Mouse (Mus musculus) brown adipose tissue, adult 24 weeks (tissue): ENCODE data around the gene Nxpe4. TPM values are rescaled to one million over a fixed set of nuclear protein-coding genes. Genes with fewer than 3 reads are reported as not detected.
"Not testable (repeated sequence)": the region's sequence is repeated elsewhere in the genome, so short reads cannot be mapped to it uniquely, and the experiment has no call there.

ENCODE experiments used
- H3K27ac ChIP-seq: fragments of 200-500 bp; replicated peaks from 2 replicates; pipeline ENCODE4 v1.5.1; 2012; ENCODE audit warnings: low read depth, mild to moderate bottlenecking, low read length
- H3K4me1 ChIP-seq: fragments of 200-500 bp; 2 replicates; pipeline ENCODE4 v1.6.1; 2012; ENCODE audit warnings: low read length, mixed read lengths; ENCODE audit not compliant: control insufficient read depth, insufficient read depth, insufficient read length
- H3K4me3 ChIP-seq: fragments of 200-500 bp; 2 replicates; pipeline ENCODE4 v1.5.1; 2012; ENCODE audit warnings: low read depth, mild to moderate bottlenecking, low read length, moderate library complexity; ENCODE audit not compliant: insufficient read depth
- polyA plus RNA-seq: library from polyadenylated mRNA; stranded (reverse); fragments of >200 nt; gene quantifications from 2 replicates; pipeline ENCODE4 v1.2.4, GENCODE M21; 2012; ENCODE audit not compliant: missing spikeins, insufficient read depth, insufficient read length

Nxpe4 gene
- polyA plus RNA-seq, 1 experiment: 2.8 TPM

- Histone ChIP-seq H3K4me3 (no peak overlapping the region), H3K27ac (no peak overlapping the region), H3K4me1 (no peaks in the 10 kb centered on the region)
Observed at GRCm38 (mm10) chr9:48264616-48265015, 102.8 kb downstream of the Nxpe4 start.

GRCm38 (mm10) chr9:48265491-48265890 is 103.7 kb downstream of the Nxpe4 start:
- no peak overlapping the region for H3K27ac ChIP-seq
- H3K4me3 ChIP-seq: no peak overlapping the region
- H3K4me1 ChIP-seq: no peaks in the 10 kb centered on the region

- no peaks in the 10 kb centered on the region for H3K4me1 ChIP-seq
- H3K27ac ChIP-seq: no peak overlapping the region
Observed at GRCm38 (mm10) chr9:48266286-48267027, 104.6 kb downstream of the Nxpe4 start.

GRCm38 (mm10) chr9:48267028-48267441 is 105.2 kb downstream of the Nxpe4 start:
- Histone ChIP-seq H3K4me1 (no peaks in the 10 kb centered on the region), H3K4me3 (peak overlapping the region; percentile 57), H3K27ac (peak overlapping the region; percentile 79)

More at GRCm38 (mm10) chr9:48266286-48267027, 104.6 kb downstream of the Nxpe4 start:
- H3K4me3 ChIP-seq: peak overlapping the region; percentile 57

GRCm38 (mm10) chr9:48267960-48268359 is 106.1 kb downstream of the Nxpe4 start:
- Histone ChIP-seq H3K4me1 (no peaks in the 10 kb centered on the region), H3K27ac (peak overlapping the region; percentile 79; the same call in 1 of the 2 replicates), H3K4me3 (no peak overlapping the region)

GRCm38 (mm10) chr9:48276831-48277230 is 115.0 kb downstream of the Nxpe4 start:
- no peaks in the 10 kb centered on the region for H3K4me1 ChIP-seq
- no peak overlapping the region for H3K4me3 ChIP-seq
- H3K27ac ChIP-seq: no peak overlapping the region

- no peak overlapping the region for H3K27ac ChIP-seq
- H3K4me1 ChIP-seq: no peaks in the 10 kb centered on the region
- H3K4me3 ChIP-seq: no peak overlapping the region
Observed at GRCm38 (mm10) chr9:48284221-48284620, 122.4 kb downstream of the Nxpe4 start.

GRCm38 (mm10) chr9:48290281-48290680 is 128.5 kb downstream of the Nxpe4 start:
- no peak overlapping the region for H3K4me3 ChIP-seq
- no peaks in the 10 kb centered on the region; the same call in 1 of the 2 replicates for H3K4me1 ChIP-seq
- H3K27ac ChIP-seq: no peak overlapping the region

- H3K27ac ChIP-seq: no peak overlapping the region
- no peaks in the 10 kb centered on the region; the same call in 1 of the 2 replicates for H3K4me1 ChIP-seq
- H3K4me3 ChIP-seq: no peak overlapping the region
Observed at GRCm38 (mm10) chr9:48294754-48295153, 132.9 kb downstream of the Nxpe4 start.

GRCm38 (mm10) chr9:48298983-48299382 is 137.2 kb downstream of the Nxpe4 start:
- no peak overlapping the region for H3K27ac ChIP-seq
- no peak overlapping the region for H3K4me3 ChIP-seq
- peaks cover 4% of the 10 kb centered on the region for H3K4me1 ChIP-seq

- not testable (repeated sequence) for H3K4me1 ChIP-seq
- peak overlapping the region; percentile 95 for H3K27ac ChIP-seq
Observed at GRCm38 (mm10) chr9:48303564-48303963, 141.7 kb downstream of the Nxpe4 start.

GRCm38 (mm10) chr9:48311241-48311640 is 149.4 kb downstream of the Nxpe4 start:
- H3K27ac ChIP-seq: peak overlapping the region; percentile 24; the same call in 1 of the 2 replicates
- H3K4me3 ChIP-seq: no peak overlapping the region
- H3K4me1 ChIP-seq: peaks cover 2% of the 10 kb centered on the region

More at GRCm38 (mm10) chr9:48303564-48303963, 141.7 kb downstream of the Nxpe4 start:
- H3K4me3 ChIP-seq: not testable (repeated sequence)

GRCm38 (mm10) chr9:48314194-48314593 is 152.4 kb downstream of the Nxpe4 start:
- H3K4me1 ChIP-seq: peaks cover 2% of the 10 kb centered on the region
- H3K27ac ChIP-seq: peak overlapping the region; percentile 99
- peak overlapping the region; percentile 81 for H3K4me3 ChIP-seq

- H3K4me1 ChIP-seq: peaks cover 2% of the 10 kb centered on the region
- H3K27ac ChIP-seq: peak overlapping the region; percentile 96
- peak overlapping the region; percentile 46 for H3K4me3 ChIP-seq
Observed at GRCm38 (mm10) chr9:48315825-48316224, 154.0 kb downstream of the Nxpe4 start.

GRCm38 (mm10) chr9:48326338-48326737 is 164.5 kb downstream of the Nxpe4 start:
- peaks cover 13% of the 10 kb centered on the region for H3K4me1 ChIP-seq
- H3K4me3 ChIP-seq: peak overlapping the region; percentile 39
- peak overlapping the region; percentile 93 for H3K27ac ChIP-seq

- H3K27ac ChIP-seq: no peak overlapping the region
- H3K4me3 ChIP-seq: no peak overlapping the region
- H3K4me1 ChIP-seq: peaks cover 13% of the 10 kb centered on the region
Observed at GRCm38 (mm10) chr9:48329597-48329996, 167.8 kb downstream of the Nxpe4 start.
